Mouse (Mus musculus) embryonic facial prominence, embryonic 11.5 days (tissue): ENCODE measurements around the gene Stxbp1. TPM values are rescaled to one million over a fixed set of nuclear protein-coding genes. Genes with fewer than 3 reads are reported as not detected.
A peak's percentile ranks its signal among the peaks of the same experiment; 100 is the strongest.

ENCODE experiments used
- ATAC-seq: fragments of 200-750 bp; cut with Nextera tagmentation; replicated peaks from 2 replicates; pipeline ENCODE4 v1.8.0; 2017; ENCODE audit warnings: low read depth; ENCODE audit not compliant: insufficient number of reproducible peaks, low FRiP score, low TSS enrichment
- DNase-seq: peaks from one replicate; pipeline ENCODE4 v3.0.0-alpha.2; 2015; ENCODE audit warnings: low spot score
- H3K27ac ChIP-seq: fragments of 300-500 bp; sonication (generic); replicated peaks from 2 replicates; pipeline ENCODE4 v1.5.1; 2014; ENCODE audit warnings: mild to moderate bottlenecking, low read depth, low read length, control low read depth
- H3K27me3 ChIP-seq: fragments of 300-500 bp; sonication (generic); 2 replicates; pipeline ENCODE4 v1.6.1; 2014; ENCODE audit warnings: mild to moderate bottlenecking, low read length, moderate library complexity, mixed read lengths; ENCODE audit not compliant: control insufficient read depth, insufficient read depth
- H3K36me3 ChIP-seq: fragments of 300-500 bp; sonication (generic); replicated peaks from 2 replicates; pipeline ENCODE4 v1.6.1; 2014; ENCODE audit warnings: low read depth, mild to moderate bottlenecking, low read length, moderate library complexity, mixed read lengths; ENCODE audit not compliant: control insufficient read depth, insufficient read depth
- H3K4me1 ChIP-seq: fragments of 300-500 bp; sonication (generic); 2 replicates; pipeline ENCODE4 v1.6.1; 2014; ENCODE audit warnings: low read length, mixed read lengths; ENCODE audit not compliant: control insufficient read depth, insufficient read depth
- H3K4me2 ChIP-seq: fragments of 300-500 bp; sonication (generic); 2 replicates; pipeline ENCODE4 v1.6.1; 2014; ENCODE audit warnings: low read depth, mild to moderate bottlenecking, control low read depth, low read length, moderate library complexity
- H3K4me3 ChIP-seq: fragments of 300-500 bp; sonication (generic); 2 replicates; pipeline ENCODE4 v1.5.1; 2014; ENCODE audit warnings: low read depth, low read length, control low read depth
- H3K9ac ChIP-seq: fragments of 300-500 bp; sonication (generic); replicated peaks from 2 replicates; pipeline ENCODE4 v1.6.1; 2014; ENCODE audit warnings: mild to moderate bottlenecking, control low read depth, low read length
- H3K9me3 ChIP-seq: fragments of 300-500 bp; sonication (generic); replicated peaks from 2 replicates; pipeline ENCODE4 v1.6.1; 2016; ENCODE audit warnings: mild to moderate bottlenecking, low read length, inconsistent platforms, mixed read lengths; ENCODE audit not compliant: control insufficient read depth
- WGBS: fragments of 180-500 bp; shearing (Covaris S2); extraction: QIAGEN DNeasy Blood & Tissue Kit; methylation state at CpG from one replicate; pipeline ENCODE4 v1.1.7; 2014; 5-methylcytosine and 5-hydroxymethylcytosine counted together
- polyA plus RNA-seq: library from polyadenylated mRNA; unstranded; fragments of >200 nt; fragmentation: Nextera tagmentation; extraction: Ambion mirVana; gene quantifications from 2 replicates; pipeline ENCODE4 v1.2.1, GENCODE M21; 2014

Stxbp1 gene
- polyA plus RNA-seq, 1 experiment from 2014 or later, result 22.0 TPM

GRCm38 (mm10) chr2:32784048-32784681 is 62.9 kb downstream of the Stxbp1 start, which contains the start of gene Cfap157:
Gene Cfap157, minus strand, starts transcription at chr2:32784428.
- Histone ChIP-seq H3K4me3 (no peak within 1 kb of the TSS), H3K9ac (no peak within 1 kb of the TSS), H3K4me2 (no peak within 1 kb of the TSS), H3K9me3 (no peaks in the 10 kb centered on the region), H3K27me3 (no peaks in the 10 kb centered on the region), H3K4me1 (no peaks in the 10 kb centered on the region), H3K36me3 (no peaks in the 10 kb centered on the region), H3K27ac (no peak within 1 kb of the TSS)
- ATAC-seq, result no peak
- peak; percentile 56 for DNase-seq
- 61% methylated on average over 4 of the region's 4 CpGs for WGBS

DNA sequence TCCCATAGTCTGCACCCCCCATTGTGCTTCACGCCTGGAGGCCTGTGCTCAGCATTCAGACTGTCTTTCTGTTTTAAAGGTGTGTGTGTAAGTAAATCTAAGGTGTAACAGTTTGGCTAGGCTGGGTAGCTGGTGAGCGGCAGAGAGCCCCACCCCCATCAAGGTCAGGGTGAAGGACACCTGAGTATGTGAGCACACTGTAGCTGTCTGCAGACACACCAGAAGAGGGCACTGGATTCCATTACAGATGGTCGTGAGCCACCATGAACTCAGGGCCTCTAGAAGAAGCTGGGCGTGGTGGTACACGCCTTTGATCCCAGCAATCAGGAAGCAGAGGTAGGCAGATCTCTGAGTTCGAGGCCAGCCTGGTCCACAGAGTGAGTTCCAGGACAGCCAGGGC is 65.3 kb downstream of the Stxbp1 start:
- no peaks in the 10 kb centered on the region for H3K4me1 ChIP-seq
- no peak for ATAC-seq
- H3K4me2 ChIP-seq, result no peak overlapping the region
- DNase-seq, result no peak
- no peaks in the 10 kb centered on the region for H3K27me3 ChIP-seq
- no peak overlapping the region for H3K27ac ChIP-seq
- WGBS, result 80% methylated on average over 6 of the region's 6 CpGs
- H3K9me3 ChIP-seq, result no peaks in the 10 kb centered on the region
- no peaks in the 10 kb centered on the region for H3K36me3 ChIP-seq
- no peak overlapping the region for H3K4me3 ChIP-seq
- H3K9ac ChIP-seq, result no peak overlapping the region

DNA sequence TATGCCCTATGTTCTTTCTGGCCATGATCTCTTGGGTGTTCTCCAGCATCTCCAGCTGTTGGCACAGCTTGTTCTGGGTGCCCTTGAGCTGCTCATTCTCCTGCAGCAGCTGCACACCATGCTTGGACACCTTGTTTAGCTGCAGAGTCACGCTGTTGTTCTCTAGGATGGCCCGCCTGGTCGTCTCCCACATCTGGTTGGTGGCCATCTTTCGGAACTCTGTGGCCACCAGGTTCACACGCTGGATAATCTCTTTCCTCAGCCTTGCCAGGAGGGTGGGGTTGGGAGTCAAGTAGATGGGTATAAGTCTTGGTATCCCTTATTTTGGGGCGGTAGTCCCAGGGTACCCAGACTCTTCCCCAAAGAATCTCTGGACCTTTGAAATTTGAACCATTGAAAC is 67.3 kb downstream of the Stxbp1 start:
- Histone ChIP-seq H3K9me3 (no peaks in the 10 kb centered on the region), H3K9ac (no peak overlapping the region), H3K4me1 (no peaks in the 10 kb centered on the region; the same call in 1 of the 2 replicates), H3K27ac (no peak overlapping the region), H3K4me2 (no peak overlapping the region), H3K27me3 (no peaks in the 10 kb centered on the region; the same call in 1 of the 2 replicates), H3K36me3 (no peaks in the 10 kb centered on the region), H3K4me3 (no peak overlapping the region)
- DNase-seq (no peak), ATAC-seq (no peak)
- 90% methylated on average over 6 of the region's 6 CpGs for WGBS

- H3K9ac ChIP-seq, result no peak overlapping the region
- 14% methylated on average over 8 of the region's 8 CpGs for WGBS
- H3K9me3 ChIP-seq, result no peaks in the 10 kb centered on the region
- no peak overlapping the region for H3K4me3 ChIP-seq
- DNase-seq (peak; percentile 65), ATAC-seq (no peak)
- H3K27ac ChIP-seq, result no peak overlapping the region
- no peaks in the 10 kb centered on the region; the same call in 1 of the 2 replicates for H3K27me3 ChIP-seq
- H3K4me2 ChIP-seq, result no peak overlapping the region
- no peaks in the 10 kb centered on the region; the same call in 1 of the 2 replicates for H3K4me1 ChIP-seq
- no peaks in the 10 kb centered on the region for H3K36me3 ChIP-seq
These were observed 67.9 kb downstream of the Stxbp1 start for GRCm38 (mm10) chr2:32779131-32779530.

- Histone ChIP-seq H3K36me3 (no peaks in the 10 kb centered on the region), H3K27me3 (no peaks in the 10 kb centered on the region; the same call in 1 of the 2 replicates), H3K27ac (no peak overlapping the region), H3K4me2 (no peak overlapping the region), H3K9me3 (no peaks in the 10 kb centered on the region), H3K9ac (no peak overlapping the region), H3K4me1 (no peaks in the 10 kb centered on the region; the same call in 1 of the 2 replicates), H3K4me3 (no peak overlapping the region)
- DNase-seq (no peak), ATAC-seq (no peak)
- WGBS, result 89% methylated on average over 6 of the region's 6 CpGs
These were observed 69.0 kb downstream of the Stxbp1 start for GRCm38 (mm10) chr2:32778081-32778480.

DNA sequence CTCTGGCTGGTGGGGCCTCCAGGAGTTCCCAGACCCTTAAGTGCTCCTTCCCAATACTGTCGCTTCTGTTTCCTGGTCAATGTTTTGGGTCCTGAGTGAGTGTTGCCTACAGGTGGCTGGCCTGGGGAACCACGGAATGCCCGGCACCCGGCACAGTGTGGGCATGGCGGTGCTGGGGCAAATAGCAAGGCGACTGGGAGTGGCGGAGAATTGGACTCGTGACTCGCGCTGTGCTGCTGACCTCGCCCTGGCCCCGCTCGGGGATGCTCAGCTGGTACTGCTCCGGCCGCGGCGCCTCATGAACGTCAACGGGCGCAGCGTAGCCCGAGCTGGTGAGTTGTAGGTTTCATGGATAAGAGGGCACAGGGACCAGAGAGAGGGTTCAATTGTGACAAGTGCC is 70.9 kb downstream of the Stxbp1 start:
- Histone ChIP-seq H3K4me3 (peak overlapping the region; percentile 61), H3K4me1 (no peaks in the 10 kb centered on the region; the same call in 1 of the 2 replicates), H3K27ac (no peak overlapping the region), H3K4me2 (peak overlapping the region; percentile 86), H3K9me3 (no peaks in the 10 kb centered on the region), H3K36me3 (no peaks in the 10 kb centered on the region), H3K9ac (peak overlapping the region; percentile 58), H3K27me3 (no peaks in the 10 kb centered on the region; the same call in 1 of the 2 replicates)
- ATAC-seq, result no peak
- DNase-seq, result no peak
- WGBS, result 14% methylated on average over 22 of the region's 22 CpGs

- ATAC-seq (peak; percentile 91), DNase-seq (peak; percentile 98)
- no peaks in the 10 kb centered on the region for H3K9me3 ChIP-seq
- H3K27me3 ChIP-seq, result no peaks in the 10 kb centered on the region; the same call in 1 of the 2 replicates
- H3K9ac ChIP-seq, result peak within 1 kb of the TSS; percentile 58
- H3K4me1 ChIP-seq, result no peaks in the 10 kb centered on the region; the same call in 1 of the 2 replicates
- under 1% methylated on average over 46 of the region's 46 CpGs for WGBS
- H3K4me2 ChIP-seq, result peak within 1 kb of the TSS; percentile 86
- H3K4me3 ChIP-seq, result peak within 1 kb of the TSS; percentile 61
- H3K36me3 ChIP-seq, result no peaks in the 10 kb centered on the region
- no peak within 1 kb of the TSS for H3K27ac ChIP-seq
These were observed 71.5 kb downstream of the Stxbp1 start, which contains the start of the genes Ttc16 and Ptrh1 for GRCm38 (mm10) chr2:32775359-32776074. Gene Ttc16, minus strand, starts transcription at chr2:32775633. Gene Ptrh1, plus strand, starts transcription at chr2:32775786.
